Mouse (Mus musculus) forebrain, embryonic 11.5 days (tissue): ENCODE results near the gene Camkk2. TPM values are rescaled to one million over a fixed set of nuclear protein-coding genes. Genes with fewer than 3 reads are reported as not detected.

Experiments
- ATAC-seq: fragments of 200-750 bp; cut with Nextera tagmentation; replicated peaks from 2 replicates; pipeline ENCODE4 v1.8.0; 2017; ENCODE audit warnings: moderate TSS enrichment; ENCODE audit not compliant: low FRiP score
- DNase-seq: peaks from one replicate; pipeline ENCODE4 v3.0.0-alpha.2; 2017; ENCODE audit warnings: low spot score
- H3K27ac ChIP-seq: fragments of 300-500 bp; sonication (generic); 2 replicates; pipeline ENCODE4 v1.5.1; 2014; ENCODE audit warnings: low read depth, low read length
- H3K27me3 ChIP-seq: fragments of 300-500 bp; sonication (generic); 2 replicates; pipeline ENCODE4 v1.6.1; 2014; ENCODE audit warnings: mild to moderate bottlenecking, low read length, mixed read lengths; ENCODE audit not compliant: control insufficient read depth, insufficient read depth
- H3K36me3 ChIP-seq: fragments of 300-500 bp; sonication (generic); 2 replicates; pipeline ENCODE4 v1.6.1; 2014; ENCODE audit warnings: mild to moderate bottlenecking, low read length, moderate library complexity, mixed read lengths; ENCODE audit not compliant: control insufficient read depth, insufficient read depth
- H3K4me1 ChIP-seq: fragments of 300-500 bp; sonication (generic); replicated peaks from 2 replicates; pipeline ENCODE4 v1.6.1; 2014; ENCODE audit warnings: low read length, mixed read lengths; ENCODE audit not compliant: control insufficient read depth, insufficient read depth
- H3K4me2 ChIP-seq: fragments of 300-500 bp; sonication (generic); 2 replicates; pipeline ENCODE4 v1.6.1; 2014; ENCODE audit warnings: low read depth, mild to moderate bottlenecking, low read length, moderate library complexity, mixed read lengths; ENCODE audit not compliant: severe bottlenecking
- H3K4me3 ChIP-seq: fragments of 300-500 bp; sonication (generic); 2 replicates; pipeline ENCODE4 v1.5.1; 2014; ENCODE audit warnings: low read depth, low read length
- H3K9ac ChIP-seq: fragments of 300-500 bp; sonication (generic); 2 replicates; pipeline ENCODE4 v1.6.1; 2014; ENCODE audit warnings: low read length
- H3K9me3 ChIP-seq: fragments of 300-500 bp; sonication (generic); 2 replicates; pipeline ENCODE4 v1.6.1; 2016; ENCODE audit warnings: low read length, mixed read lengths; ENCODE audit not compliant: control insufficient read depth
- WGBS: fragments of 180-500 bp; shearing (Covaris S2); extraction: QIAGEN DNeasy Blood & Tissue Kit; methylation state at CpG from one replicate; pipeline ENCODE4 v1.1.7; 2014; 5-methylcytosine and 5-hydroxymethylcytosine counted together
- microRNA-seq: library from miRNA; unstranded; fragments of <30 nt; microRNA quantifications from one replicate; pipeline ENCODE4, GENCODE M21; 2016; ENCODE audit not compliant: insufficient number of aligned reads
- polyA plus RNA-seq: library from polyadenylated mRNA; unstranded; fragments of >200 nt; fragmentation: Nextera tagmentation; extraction: Ambion mirVana; gene quantifications from 2 replicates; pipeline ENCODE4 v1.2.1, GENCODE M21; 2014

The Camkk2 gene
- polyA plus RNA-seq, 1 experiment from 2014 or later: 24.4 TPM

GRCm38 (mm10) chr5:122690486-122690885 is 88.7 kb downstream of the Camkk2 start:
- H3K4me2 ChIP-seq: no peak overlapping the region
- no peak overlapping the region for H3K4me3 ChIP-seq
- H3K9ac ChIP-seq: no peak overlapping the region
- no peak overlapping the region for H3K27ac ChIP-seq
- no peaks in the 10 kb centered on the region for H3K27me3 ChIP-seq
- H3K4me1 ChIP-seq: peaks cover 4% of the 10 kb centered on the region; the same call in 1 of the 2 replicates
- ATAC-seq: no peak
- H3K9me3 ChIP-seq: no peaks in the 10 kb centered on the region
- WGBS: 44% methylated on average over 6 of the region's 6 CpGs
- no peak for DNase-seq
- H3K36me3 ChIP-seq: no peaks in the 10 kb centered on the region

GRCm38 (mm10) chr5:122689153-122689552 is 90.1 kb downstream of the Camkk2 start:
- H3K9me3 ChIP-seq: no peaks in the 10 kb centered on the region
- H3K4me1 ChIP-seq: peaks cover 4% of the 10 kb centered on the region; the same call in 1 of the 2 replicates
- no peaks in the 10 kb centered on the region for H3K27me3 ChIP-seq
- DNase-seq (no peak), ATAC-seq (no peak)
- H3K27ac ChIP-seq: no peak overlapping the region
- no peak overlapping the region for H3K9ac ChIP-seq
- no peak overlapping the region for H3K4me2 ChIP-seq
- 93% methylated on average over 7 of the region's 7 CpGs for WGBS
- no peaks in the 10 kb centered on the region for H3K36me3 ChIP-seq
- H3K4me3 ChIP-seq: no peak overlapping the region

DNA sequence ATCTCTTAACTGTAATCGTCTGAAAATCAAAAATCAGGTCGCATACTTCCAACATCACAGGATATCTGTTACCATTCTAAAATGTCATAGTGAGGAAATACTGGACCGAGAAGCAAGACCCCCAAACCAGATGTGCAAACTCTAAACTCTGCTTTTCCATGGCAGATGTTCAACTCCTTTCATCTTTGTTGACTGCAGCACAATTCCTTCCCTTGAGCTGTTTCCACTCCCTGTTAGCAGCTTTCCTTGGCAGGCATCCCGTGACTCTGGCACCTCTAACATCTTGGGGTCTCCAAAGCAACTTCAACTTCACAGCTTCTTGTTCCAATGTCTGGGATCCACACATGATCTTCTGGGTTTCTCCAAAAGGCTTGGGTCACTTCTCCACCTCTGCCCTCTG is 91.8 kb downstream of the Camkk2 start:
- H3K4me1 ChIP-seq: no peaks in the 10 kb centered on the region
- no peak overlapping the region for H3K4me3 ChIP-seq
- H3K36me3 ChIP-seq: no peaks in the 10 kb centered on the region
- no peak overlapping the region for H3K4me2 ChIP-seq
- DNase-seq (no peak), ATAC-seq (no peak)
- H3K9ac ChIP-seq: no peak overlapping the region
- no peak overlapping the region for H3K27ac ChIP-seq
- 93% methylated on average over 4 of the region's 4 CpGs for WGBS
- no peaks in the 10 kb centered on the region for H3K27me3 ChIP-seq
- H3K9me3 ChIP-seq: no peaks in the 10 kb centered on the region

DNA sequence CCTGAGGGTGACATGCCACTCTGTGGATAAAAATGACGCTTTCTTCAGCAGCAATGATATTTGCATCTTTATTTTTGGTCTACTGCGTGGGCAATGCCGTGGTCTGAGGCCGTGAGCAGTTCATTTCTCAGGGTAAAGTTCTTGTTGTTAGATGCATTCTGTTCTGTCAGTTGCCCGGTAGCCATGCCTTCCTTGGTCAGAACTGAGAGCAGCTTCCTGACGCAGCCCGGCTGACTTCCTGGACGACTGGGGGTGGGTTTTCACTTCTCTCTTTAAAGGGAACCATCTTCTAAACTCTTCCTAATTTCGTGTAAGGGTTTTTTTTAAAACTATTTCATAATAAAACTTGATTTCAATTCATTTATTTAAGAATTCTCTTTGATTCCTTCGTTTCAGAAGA is 95.3 kb downstream of the Camkk2 start:
- Histone ChIP-seq H3K9ac (no peak overlapping the region), H3K36me3 (no peaks in the 10 kb centered on the region), H3K27me3 (no peaks in the 10 kb centered on the region), H3K27ac (no peak overlapping the region), H3K4me2 (no peak overlapping the region), H3K4me1 (no peaks in the 10 kb centered on the region), H3K4me3 (no peak overlapping the region), H3K9me3 (no peaks in the 10 kb centered on the region)
- ATAC-seq (no peak), DNase-seq (no peak)
- 86% methylated on average over 10 of the region's 10 CpGs for WGBS

GRCm38 (mm10) chr5:122681276-122681675 is 97.9 kb downstream of the Camkk2 start:
- H3K9ac ChIP-seq: no peak overlapping the region
- H3K4me2 ChIP-seq: no peak overlapping the region
- no peak overlapping the region for H3K27ac ChIP-seq
- H3K9me3 ChIP-seq: no peaks in the 10 kb centered on the region
- no peaks in the 10 kb centered on the region for H3K36me3 ChIP-seq
- DNase-seq (no peak), ATAC-seq (no peak)
- no peaks in the 10 kb centered on the region for H3K27me3 ChIP-seq
- H3K4me3 ChIP-seq: no peak overlapping the region
- no peaks in the 10 kb centered on the region for H3K4me1 ChIP-seq
- 82% methylated on average over 12 of the region's 12 CpGs for WGBS

Small RNA genes within 50 kb of the gene (microRNA-seq; reads per million reads assigned to microRNA genes)
- not detected for gene Mir8115

Other genes starting within 250 kb of the Camkk2 start
- 49.4 TPM in 2 replicates for gene Ift81, start 164.9 kb downstream of the Camkk2 start, polyA plus RNA-seq
- gene P2rx7, start 135.5 kb downstream of the Camkk2 start, polyA plus RNA-seq: 0.32 and 0.77 TPM in 2 replicates
- 5.2 and 5.5 TPM in 2 replicates for gene P2rx4, start 71.9 kb downstream of the Camkk2 start, polyA plus RNA-seq
- gene Anapc5, start 41.9 kb upstream of the Camkk2 start, polyA plus RNA-seq: 536 and 549 TPM in 2 replicates
- gene Rnf34, start 70.6 kb upstream of the Camkk2 start, polyA plus RNA-seq: 51.1 and 53.2 TPM in 2 replicates
- 78.0 and 92.4 TPM in 2 replicates for gene Kdm2b, start 210.4 kb upstream of the Camkk2 start, polyA plus RNA-seq
- gene Orai1, start 235.7 kb upstream of the Camkk2 start, polyA plus RNA-seq: 9.6 and 9.8 TPM in 2 replicates